Mouse (Mus musculus) forebrain, embryonic 15.5 days (tissue): Measurements from ENCODE around the gene Sept10. TPM values are rescaled to one million over a fixed set of nuclear protein-coding genes. Genes with fewer than 3 reads are reported as not detected.
"Not testable (repeated sequence)": the region's sequence is repeated elsewhere in the genome, so short reads cannot be mapped to it uniquely, and the experiment has no call there.

Source experiments
- ATAC-seq: fragments of 200-750 bp; cut with Nextera tagmentation; replicated peaks from 2 replicates; pipeline ENCODE4 v1.8.0; 2017; ENCODE audit warnings: mild to moderate bottlenecking, moderate TSS enrichment, moderate library complexity
- H3K27ac ChIP-seq: fragments of 300-500 bp; sonication (generic); replicated peaks from 2 replicates; pipeline ENCODE4 v1.5.1; 2015; ENCODE audit warnings: mild to moderate bottlenecking, inconsistent platforms
- H3K27me3 ChIP-seq: fragments of 300-500 bp; sonication (generic); 2 replicates; pipeline ENCODE4 v1.6.1; 2015; ENCODE audit warnings: inconsistent platforms
- H3K36me3 ChIP-seq: fragments of 300-500 bp; sonication (generic); 2 replicates; pipeline ENCODE4 v1.6.1; 2015; ENCODE audit warnings: mild to moderate bottlenecking, inconsistent platforms
- H3K4me1 ChIP-seq: fragments of 300-500 bp; sonication (generic); 2 replicates; pipeline ENCODE4 v1.6.1; 2015; ENCODE audit warnings: inconsistent platforms
- H3K4me2 ChIP-seq: fragments of 300-500 bp; sonication (generic); replicated peaks from 2 replicates; pipeline ENCODE4 v1.6.1; 2015; ENCODE audit warnings: mild to moderate bottlenecking, inconsistent platforms
- H3K4me3 ChIP-seq: fragments of 300-500 bp; sonication (generic); 2 replicates; pipeline ENCODE4 v1.5.1; 2015; ENCODE audit warnings: mild to moderate bottlenecking, inconsistent platforms
- H3K9ac ChIP-seq: fragments of 300-500 bp; sonication (generic); replicated peaks from 2 replicates; pipeline ENCODE4 v1.6.1; 2015; ENCODE audit warnings: mild to moderate bottlenecking, inconsistent platforms
- H3K9me3 ChIP-seq: fragments of 300-500 bp; sonication (generic); 2 replicates; pipeline ENCODE4 v1.6.1; 2016; ENCODE audit warnings: inconsistent platforms
- WGBS: fragments of 180-500 bp; shearing (Covaris S2); methylation state at CpG from one replicate; pipeline ENCODE4 v1.1.7; 2015; ENCODE audit warnings: mixed read lengths; 5-methylcytosine and 5-hydroxymethylcytosine counted together
- polyA plus RNA-seq: library from polyadenylated mRNA; unstranded; fragments of >200 nt; fragmentation: Nextera tagmentation; extraction: Ambion mirVana; gene quantifications from 2 replicates; pipeline ENCODE4 v1.2.1, GENCODE M21; 2015

Gene Sept10
- polyA plus RNA-seq, 1 experiment from 2014 or later = 25.2 TPM

DNA sequence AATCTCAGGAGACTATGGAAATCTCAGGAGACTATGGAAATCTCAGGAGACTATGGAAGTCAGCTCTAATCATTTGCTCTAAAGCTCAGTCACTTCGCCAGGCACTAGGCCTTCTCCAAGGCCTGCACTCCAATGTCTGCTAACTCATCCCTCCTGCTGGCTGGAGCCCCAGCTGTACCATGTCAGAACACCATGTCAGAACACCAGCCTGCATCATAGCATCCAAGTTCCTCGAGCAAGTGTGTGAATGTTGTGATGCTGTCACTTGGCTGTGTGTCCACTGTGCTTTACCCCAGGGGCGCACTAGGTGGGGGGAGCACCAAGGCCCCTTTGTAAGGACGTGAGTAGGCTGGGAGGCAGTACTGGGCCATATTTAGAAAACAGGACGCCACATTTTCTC lies 104.1 kb downstream of the Sept10 start:
- Histone ChIP-seq H3K4me1 (0 out of 2 replicates have a peak, but pooled peaks cover 2% of the 10 kb centered on the region), H3K9ac (no peak overlapping the region), H3K36me3 (0 out of 2 replicates have a peak, but pooled peaks cover 2% of the 10 kb centered on the region), H3K27ac (no peak overlapping the region), H3K4me3 (no peak overlapping the region), H3K27me3 (no peaks in the 10 kb centered on the region), H3K4me2 (no peak overlapping the region), H3K9me3 (no peaks in the 10 kb centered on the region)
- WGBS = 78% methylated on average over 5 of the region's 5 CpGs
- no peak for ATAC-seq

GRCm38 (mm10) chr10:59116331-59116730 lies 105.3 kb downstream of the Sept10 start:
- ATAC-seq = no peak
- Histone ChIP-seq H3K27ac (no peak overlapping the region), H3K36me3 (0 out of 2 replicates have a peak, but pooled peaks cover 2% of the 10 kb centered on the region), H3K4me3 (no peak overlapping the region), H3K4me1 (0 out of 2 replicates have a peak, but pooled peaks cover 2% of the 10 kb centered on the region), H3K9me3 (no peaks in the 10 kb centered on the region), H3K9ac (no peak overlapping the region), H3K27me3 (no peaks in the 10 kb centered on the region), H3K4me2 (no peak overlapping the region)
- 83% methylated on average over 9 of the region's 9 CpGs for WGBS

DNA sequence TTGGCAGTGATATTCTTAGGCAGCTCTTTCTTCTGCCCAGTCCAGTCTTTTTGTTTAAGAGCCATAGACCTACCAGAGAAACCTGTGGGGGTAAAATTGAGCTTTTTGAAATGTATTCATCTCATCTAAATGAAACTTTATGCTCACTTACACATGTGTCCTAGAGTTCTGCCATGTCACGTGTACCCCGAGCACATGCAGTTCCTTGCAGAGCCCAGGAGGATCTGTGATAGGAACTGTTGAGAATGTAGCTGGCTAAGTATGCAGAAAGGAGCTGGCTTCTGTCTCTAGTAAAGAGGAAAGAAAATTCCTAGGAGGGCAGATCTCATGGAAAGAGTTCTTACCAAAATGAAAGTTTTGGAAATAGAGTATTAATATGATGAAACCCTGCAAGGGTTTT lies 106.0 kb downstream of the Sept10 start:
- no peak overlapping the region for H3K27ac ChIP-seq
- H3K4me2 ChIP-seq = no peak overlapping the region
- no peaks in the 10 kb centered on the region for H3K27me3 ChIP-seq
- H3K4me3 ChIP-seq = no peak overlapping the region
- peaks cover 6% of the 10 kb centered on the region; the same call in 1 of the 2 replicates for H3K36me3 ChIP-seq
- H3K9ac ChIP-seq = no peak overlapping the region
- H3K4me1 ChIP-seq = 0 out of 2 replicates have a peak, but pooled peaks cover 2% of the 10 kb centered on the region
- ATAC-seq = no peak
- no peaks in the 10 kb centered on the region for H3K9me3 ChIP-seq
- WGBS = 92% methylated on average over 2 of the region's 2 CpGs

GRCm38 (mm10) chr10:59114535-59115291 lies 106.9 kb downstream of the Sept10 start:
- H3K4me1 ChIP-seq = 0 out of 2 replicates have a peak, but pooled peaks cover 2% of the 10 kb centered on the region
- H3K27ac ChIP-seq = no peak overlapping the region
- 0 out of 2 replicates have a peak, but pooled peaks have one; percentile 50 for ATAC-seq
- H3K9ac ChIP-seq = no peak overlapping the region
- no peaks in the 10 kb centered on the region for H3K9me3 ChIP-seq
- no peaks in the 10 kb centered on the region for H3K27me3 ChIP-seq
- H3K4me3 ChIP-seq = no peak overlapping the region
- H3K4me2 ChIP-seq = no peak overlapping the region
- 47% methylated on average over 15 of the region's 15 CpGs for WGBS
- peaks cover 15% of the 10 kb centered on the region; the same call in 1 of the 2 replicates for H3K36me3 ChIP-seq

- H3K9me3 ChIP-seq = no peaks in the 10 kb centered on the region
- H3K27me3 ChIP-seq = no peaks in the 10 kb centered on the region
- ATAC-seq = no peak
- H3K36me3 ChIP-seq = peaks cover 18% of the 10 kb centered on the region; the same call in 1 of the 2 replicates
- WGBS = 84% methylated on average over 9 of the region's 9 CpGs
- no peak overlapping the region for H3K4me2 ChIP-seq
- H3K4me1 ChIP-seq = 0 out of 2 replicates have a peak, but pooled peaks cover 2% of the 10 kb centered on the region
- no peak overlapping the region for H3K9ac ChIP-seq
- H3K27ac ChIP-seq = no peak overlapping the region
- no peak overlapping the region for H3K4me3 ChIP-seq
Observed at GRCm38 (mm10) chr10:59113386-59113785, 108.3 kb downstream of the Sept10 start.

DNA sequence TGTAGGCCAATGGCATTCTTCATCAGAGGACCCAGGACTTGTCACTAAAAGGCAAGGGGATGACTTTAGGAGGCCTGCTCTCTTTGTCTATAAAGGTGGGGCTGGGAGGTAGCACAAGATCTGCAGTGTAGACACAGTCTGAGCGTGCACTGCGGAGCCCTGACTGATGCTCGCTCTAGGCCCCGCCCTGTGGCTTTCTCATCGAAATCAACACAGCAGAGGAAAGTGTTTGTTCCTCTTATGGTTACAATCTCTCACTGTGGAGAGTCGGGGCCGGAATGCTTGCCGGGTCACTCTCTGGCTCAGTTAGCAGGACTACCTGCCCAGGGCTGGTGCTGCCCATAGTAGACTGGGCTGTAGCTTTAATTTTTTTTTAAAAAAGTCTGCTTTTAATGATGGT lies 108.9 kb downstream of the Sept10 start:
- H3K36me3 ChIP-seq = peaks cover 18% of the 10 kb centered on the region; the same call in 1 of the 2 replicates
- no peaks in the 10 kb centered on the region for H3K9me3 ChIP-seq
- H3K9ac ChIP-seq = no peak overlapping the region
- 0 out of 2 replicates have a peak, but pooled peaks cover 2% of the 10 kb centered on the region for H3K4me1 ChIP-seq
- H3K4me2 ChIP-seq = no peak overlapping the region
- 95% methylated on average over 8 of the region's 8 CpGs for WGBS
- no peak for ATAC-seq
- no peaks in the 10 kb centered on the region for H3K27me3 ChIP-seq
- H3K4me3 ChIP-seq = no peak overlapping the region
- H3K27ac ChIP-seq = no peak overlapping the region

GRCm38 (mm10) chr10:59110386-59110785 lies 111.3 kb downstream of the Sept10 start:
- Histone ChIP-seq H3K4me1 (peaks cover 7% of the 10 kb centered on the region; the same call in 1 of the 2 replicates), H3K27ac (no peak overlapping the region), H3K36me3 (peaks cover 18% of the 10 kb centered on the region; the same call in 1 of the 2 replicates), H3K4me3 (no peak overlapping the region), H3K4me2 (no peak overlapping the region), H3K9ac (no peak overlapping the region), H3K9me3 (no peaks in the 10 kb centered on the region), H3K27me3 (no peaks in the 10 kb centered on the region)
- 91% methylated on average over 7 of the region's 7 CpGs for WGBS
- no peak for ATAC-seq

- no peaks in the 10 kb centered on the region for H3K27me3 ChIP-seq
- ATAC-seq = peak; percentile 26; the same call in 1 of the 2 replicates
- 47% methylated on average over 2 of the region's 2 CpGs for WGBS
Observed at GRCm38 (mm10) chr10:59109015-59109414, 112.6 kb downstream of the Sept10 start.

DNA sequence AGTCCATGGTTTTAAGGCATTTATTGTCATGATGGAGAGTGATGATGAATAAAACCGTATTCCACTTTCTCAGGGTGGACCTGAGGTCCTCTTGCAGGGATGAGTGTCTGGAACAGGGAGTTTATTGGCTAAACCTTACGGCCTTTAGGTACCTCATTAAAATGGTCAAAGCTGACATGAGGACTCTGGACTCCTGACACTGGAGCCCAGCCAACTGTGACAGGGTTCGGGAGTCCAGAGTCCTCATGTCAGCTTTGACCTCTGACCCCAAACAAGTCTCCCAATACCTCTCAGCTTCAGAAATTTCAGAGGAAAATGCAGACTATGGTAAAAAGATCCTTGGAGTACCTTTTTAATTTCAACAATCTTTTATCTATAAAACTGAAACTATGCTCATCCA lies 115.0 kb downstream of the Sept10 start:
- peaks cover 16% of the 10 kb centered on the region; the same call in 1 of the 2 replicates for H3K36me3 ChIP-seq
- H3K9ac ChIP-seq = no peak overlapping the region
- no peaks in the 10 kb centered on the region for H3K9me3 ChIP-seq
- H3K27ac ChIP-seq = no peak overlapping the region
- no peak for ATAC-seq
- H3K4me3 ChIP-seq = no peak overlapping the region
- H3K4me2 ChIP-seq = no peak overlapping the region
- 85% methylated on average over 3 of the region's 3 CpGs for WGBS
- no peaks in the 10 kb centered on the region for H3K27me3 ChIP-seq
- peaks cover 10% of the 10 kb centered on the region; the same call in 1 of the 2 replicates for H3K4me1 ChIP-seq

More at GRCm38 (mm10) chr10:59109015-59109414, 112.6 kb downstream of the Sept10 start:
- H3K36me3 ChIP-seq = peaks cover 18% of the 10 kb centered on the region; the same call in 1 of the 2 replicates
- H3K9ac ChIP-seq = no peak overlapping the region
- H3K4me3 ChIP-seq = no peak overlapping the region
- peaks cover 10% of the 10 kb centered on the region; the same call in 1 of the 2 replicates for H3K4me1 ChIP-seq
- no peaks in the 10 kb centered on the region for H3K9me3 ChIP-seq
- H3K27ac ChIP-seq = no peak overlapping the region
- H3K4me2 ChIP-seq = no peak overlapping the region

- Histone ChIP-seq H3K9ac (no peak overlapping the region), H3K4me1 (peaks cover 10% of the 10 kb centered on the region; the same call in 1 of the 2 replicates), H3K27ac (0 out of 2 replicates have a peak overlapping the region, but pooled peaks have one; percentile 65), H3K36me3 (peaks cover 14% of the 10 kb centered on the region; the same call in 1 of the 2 replicates), H3K27me3 (no peaks in the 10 kb centered on the region), H3K4me2 (no peak overlapping the region), H3K4me3 (no peak overlapping the region), H3K9me3 (no peaks in the 10 kb centered on the region)
- WGBS = 91% methylated on average over 8 of the region's 8 CpGs
- no peak for ATAC-seq
Observed at GRCm38 (mm10) chr10:59105885-59106284, 115.8 kb downstream of the Sept10 start.

DNA sequence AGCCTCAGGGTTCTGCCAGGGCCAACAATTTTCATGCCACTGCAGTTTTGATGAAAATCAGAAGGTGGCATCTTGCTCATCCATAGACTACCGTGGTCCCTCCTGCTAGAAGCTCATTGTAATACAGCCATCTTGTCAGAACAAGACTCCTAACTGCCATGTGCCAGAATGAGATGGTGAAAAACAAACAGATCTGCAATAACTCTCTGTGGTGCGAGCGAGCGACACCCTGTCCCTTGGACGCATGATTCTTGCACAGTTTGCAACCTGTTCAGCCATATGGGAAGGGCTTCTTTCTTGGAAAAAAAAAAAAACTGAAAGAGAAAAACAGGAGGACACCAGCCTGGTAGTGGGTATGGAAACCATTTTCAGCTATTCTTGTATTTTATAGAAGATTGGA lies 117.0 kb downstream of the Sept10 start:
- Histone ChIP-seq H3K9me3 (no peaks in the 10 kb centered on the region), H3K27ac (peak overlapping the region; percentile 67), H3K9ac (no peak overlapping the region), H3K27me3 (no peaks in the 10 kb centered on the region), H3K4me3 (no peak overlapping the region), H3K36me3 (0 out of 2 replicates have a peak, but pooled peaks cover 3% of the 10 kb centered on the region), H3K4me2 (no peak overlapping the region), H3K4me1 (peaks cover 10% of the 10 kb centered on the region; the same call in 1 of the 2 replicates)
- 68% methylated on average over 5 of the region's 5 CpGs for WGBS
- peak; percentile 64 for ATAC-seq

DNA sequence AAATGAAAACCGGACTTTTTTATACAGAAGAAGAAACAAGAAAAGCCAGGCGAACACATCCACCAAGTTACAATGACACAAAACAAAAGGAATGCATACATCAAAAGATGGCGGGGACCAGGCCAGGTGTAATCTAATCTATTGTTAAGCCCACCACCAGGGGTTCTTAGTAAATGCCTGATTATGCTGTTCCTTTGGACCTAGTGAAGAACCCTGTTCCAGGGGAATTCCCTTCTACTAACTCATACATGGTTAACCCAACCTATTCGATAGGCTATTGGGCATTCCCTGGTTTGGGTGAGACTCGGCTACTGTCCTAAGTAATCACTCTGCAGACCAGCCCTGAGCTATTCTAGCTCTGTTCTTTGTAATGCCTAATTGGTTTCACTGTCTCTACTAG lies 118.6 kb downstream of the Sept10 start:
- whole genome bisulfite sequencing = 82% methylated on average over 5 of the region's 5 CpGs
- H3K4me3 ChIP-seq, H3K27me3 ChIP-seq, H3K27ac ChIP-seq, ATAC-seq, H3K9ac ChIP-seq, H3K9me3 ChIP-seq, H3K4me2 ChIP-seq, H3K36me3 ChIP-seq: not testable (repeated sequence)
- H3K4me1 ChIP-seq = peaks cover 10% of the 10 kb centered on the region; the same call in 1 of the 2 replicates
